Mouse (Mus musculus) right cerebral cortex, postnatal 25 days (tissue): ENCODE data around the gene Lrrc39.

Experiments
- DNase-seq: peaks from one replicate; pipeline ENCODE4 v3.0.0; 2022

The Lrrc39 gene

GRCm38 (mm10) chr3:116614295-116614892 lies 51.6 kb downstream of the Lrrc39 start, which contains the start of gene Trmt13:
Trmt13 (minus strand) TSS chr3:116614587.
- no peak for DNase-seq

DNA sequence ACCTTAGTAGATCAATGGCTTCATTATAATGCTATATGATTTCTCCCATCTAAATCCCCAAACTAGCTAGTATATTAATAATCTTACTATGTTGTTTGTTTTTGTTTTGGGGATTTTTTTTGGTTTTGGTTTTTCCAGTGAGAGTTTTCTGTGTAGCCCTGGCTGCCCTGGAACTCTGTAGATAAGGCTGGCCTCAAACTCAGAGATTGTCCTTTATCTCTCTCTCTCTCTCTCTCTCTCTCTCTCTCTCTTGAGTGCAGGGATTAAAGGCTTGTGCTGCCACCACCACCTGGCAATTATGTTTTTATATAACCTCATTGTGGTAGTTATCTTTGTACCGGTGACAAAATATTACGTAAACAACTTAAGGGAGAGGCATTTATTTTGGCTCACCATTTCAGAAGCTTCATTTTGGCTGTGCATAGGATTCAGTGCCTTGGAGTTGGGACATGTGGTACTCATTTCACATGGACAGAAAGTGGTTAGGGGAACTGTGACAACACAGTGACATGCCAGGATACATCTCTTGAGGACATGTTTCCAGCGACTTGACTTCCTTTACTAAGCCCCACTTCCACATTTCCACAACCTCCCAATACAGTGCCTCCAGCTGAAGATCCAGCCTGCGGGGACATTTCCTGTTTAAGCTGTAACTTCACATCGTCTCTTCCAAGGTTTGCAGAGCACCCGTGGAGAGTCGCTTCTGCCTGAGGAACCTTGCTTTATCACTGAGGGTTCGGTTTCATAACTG lies 52.7 kb downstream of the Lrrc39 start:
- no peak for DNase-seq

GRCm38 (mm10) chr3:116618855-116619254 lies 56.1 kb downstream of the Lrrc39 start:
- no peak for DNase-seq

- DNase-seq: no peak
Observed at GRCm38 (mm10) chr3:116620636-116621370, 58.0 kb downstream of the Lrrc39 start.

DNA sequence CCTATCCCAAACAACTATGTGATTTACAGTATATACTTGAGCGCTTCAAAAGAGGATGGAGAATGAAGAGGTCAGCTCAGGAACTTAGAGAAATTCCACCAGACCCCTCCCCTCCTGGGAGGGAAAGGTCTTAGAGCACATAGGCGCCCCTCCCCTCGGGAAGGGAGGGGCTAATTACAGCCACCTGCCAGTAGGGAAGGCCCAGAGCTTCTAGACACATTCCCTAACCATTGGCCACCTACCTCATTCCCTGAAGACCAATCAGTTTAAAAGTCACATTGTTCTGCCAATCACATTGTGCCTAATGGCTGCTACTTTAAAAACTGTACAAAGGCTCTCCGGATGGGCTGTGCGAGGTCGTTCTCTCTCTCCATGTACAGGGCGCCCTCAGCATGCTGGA lies 59.9 kb downstream of the Lrrc39 start:
- DNase-seq: no peak

DNA sequence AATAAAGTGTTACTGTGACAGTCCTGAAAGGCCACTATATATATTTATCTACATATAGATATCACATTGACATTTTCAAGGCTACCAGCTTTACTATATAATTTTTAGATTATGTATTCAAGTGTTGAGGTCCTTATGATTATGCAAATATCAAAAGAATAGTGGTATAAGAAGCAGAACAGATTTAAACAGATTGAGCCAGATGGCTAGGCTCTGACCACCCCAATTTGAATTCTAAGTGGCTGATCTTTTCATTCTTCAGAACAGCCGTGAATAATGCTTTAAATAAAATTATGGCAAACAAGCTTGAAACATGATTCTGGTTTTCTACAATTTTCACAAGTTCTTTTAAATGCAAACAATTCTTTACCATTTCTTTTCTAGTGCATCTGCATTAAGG lies 68.7 kb downstream of the Lrrc39 start:
- DNase-seq: no peak
